1 mouse cellular context compared by ENCODE assay signal in genomic region chr14:59229822-59230221, GRCm38 (mm10).
TF ChIP-seq lines count a peak whose summit lies in the region.

No protein-coding gene starts in this region.

TF ChIP-seq in CH12.LX, 34 proteins besides CTCF, POLR2A, EP300 and RAD21:
- TF ChIP-seq USF1 (IDR thresholded peaks at IDR 0.05; ENCODE audit: low read depth, low read length), result no peak
- no peak for TF ChIP-seq MAX (IDR thresholded peaks at IDR 0.05; ENCODE audit: low read length)
- no peak for TF ChIP-seq BHLHE40 (IDR thresholded peaks at IDR 0.05; ENCODE audit: low read depth, low read length)
- no peak for TF ChIP-seq JUND (conservative IDR thresholded peaks at IDR 0.05; ENCODE audit: low read depth, low read length)
- TF ChIP-seq HCFC1 (IDR thresholded peaks at IDR 0.05; ENCODE audit: low read depth, low read length), result no peak
- no peak for TF ChIP-seq MAFK (IDR thresholded peaks at IDR 0.05; ENCODE audit: insufficient replicate concordance, low read length)
- no peak for TF ChIP-seq POLR2AphosphoS2 (IDR thresholded peaks at IDR 0.05; ENCODE audit: low read depth, low read length)
- TF ChIP-seq TCF12 (IDR thresholded peaks at IDR 0.05; ENCODE audit: low read depth, low read length), result no peak
- no peak for TF ChIP-seq ZMIZ1 (IDR thresholded peaks at IDR 0.05; ENCODE audit: low read depth, low read length)
- TF ChIP-seq JUN (IDR thresholded peaks at IDR 0.05; ENCODE audit: insufficient read depth, low read depth, low read length), result no peak
- no peak for TF ChIP-seq CHD2 (IDR thresholded peaks at IDR 0.05; ENCODE audit: low read length)
- no peak for TF ChIP-seq RCOR1 (conservative IDR thresholded peaks at IDR 0.05; ENCODE audit: low read depth, low read length)
- no peak for TF ChIP-seq USF2 (conservative IDR thresholded peaks at IDR 0.05; ENCODE audit: low read depth, low read length)
- no peak for TF ChIP-seq CHD1 (IDR thresholded peaks at IDR 0.05; ENCODE audit: low read depth, low read length)
- no peak for TF ChIP-seq PAX5 (IDR thresholded peaks at IDR 0.05; ENCODE audit: low read length)
- TF ChIP-seq IRF4 (IDR thresholded peaks at IDR 0.05; ENCODE audit: low read depth, low read length), result no peak
- no peak for TF ChIP-seq NRF1 (IDR thresholded peaks at IDR 0.05; ENCODE audit: low read depth, low read length)
TF ChIP-seq in CH12.LX: peak in this region for 0.
